Mouse (Mus musculus): ENCODE measurements at regions not wholly inside any gene's neighbourhood (a gene's known extent, or its start where the extent isn't known, plus 50 kb on each side); places are given as distances from the start of the nearest gene placed in this dataset.
"Not testable (repeated sequence)": the region's sequence is repeated elsewhere in the genome, so short reads cannot be mapped to it uniquely, and the experiment has no call there.

GRCm38 (mm10) chr16:29754579-29755199 is 175.6 kb downstream of the Opa1 start:
- Histone ChIP-seq H3K4me2 (ENCODE audit: low read length) (no peak overlapping the region), H3K9ac (ENCODE audit: low read depth, low read length) (no peak overlapping the region), H3K36me3 (ENCODE audit: insufficient read depth, low read length) (no peaks in the 10 kb centered on the region), H3K27ac (no peak overlapping the region), H3K9me3 (replicated peaks; ENCODE audit: low read length) (no peaks in the 10 kb centered on the region), H3K4me1 (replicated peaks; ENCODE audit: insufficient read depth, low read length) (0 out of 2 replicates have a peak, but pooled peaks cover 7% of the 10 kb centered on the region), H3K4me3 (replicated peaks; ENCODE audit: low read depth, low read length) (no peak overlapping the region), H3K27me3 (ENCODE audit: insufficient read depth, low read length) (no peaks in the 10 kb centered on the region)
- ATAC-seq (replicated peaks; ENCODE audit: low FRiP score, low read depth) (no peak; the same call in 1 of the 2 replicates), DNase-seq (ENCODE audit: low spot score) (no peak)
- no peak for TF ChIP-seq CTCF (IDR thresholded peaks at IDR 0.05; ENCODE audit: low read depth)
- WGBS, result 47% methylated on average over 8 of the region's 8 CpGs

- H3K4me3 ChIP-seq (replicated peaks; ENCODE audit: low read depth, low read length), result no peak overlapping the region
- 0 out of 2 replicates have a peak, but pooled peaks cover 7% of the 10 kb centered on the region for H3K4me1 ChIP-seq (replicated peaks; ENCODE audit: insufficient read depth, low read length)
- ATAC-seq (replicated peaks; ENCODE audit: low FRiP score, low read depth) (no peak), DNase-seq (ENCODE audit: low spot score) (no peak)
- WGBS, result 53% methylated on average over 3 of the region's 3 CpGs
- H3K27ac ChIP-seq, result no peak overlapping the region
- no peak overlapping the region for H3K9ac ChIP-seq (ENCODE audit: low read depth, low read length)
- no peaks in the 10 kb centered on the region for H3K36me3 ChIP-seq (ENCODE audit: insufficient read depth, low read length)
- no peaks in the 10 kb centered on the region for H3K27me3 ChIP-seq (ENCODE audit: insufficient read depth, low read length)
- no peak overlapping the region for H3K4me2 ChIP-seq (ENCODE audit: low read length)
- TF ChIP-seq CTCF (IDR thresholded peaks at IDR 0.05; ENCODE audit: low read depth), result no peak
- no peaks in the 10 kb centered on the region for H3K9me3 ChIP-seq (replicated peaks; ENCODE audit: low read length)
Observed at GRCm38 (mm10) chr16:29758246-29758645, 179.1 kb downstream of the Opa1 start.

GRCm38 (mm10) chr16:29759416-29759815 is 180.3 kb downstream of the Opa1 start:
- 91% methylated on average over 3 of the region's 3 CpGs for WGBS
- no peak for DNase-seq (ENCODE audit: low spot score)
- Histone ChIP-seq H3K36me3 (ENCODE audit: insufficient read depth, low read length) (no peaks in the 10 kb centered on the region), H3K27ac (no peak overlapping the region), H3K4me3 (replicated peaks; ENCODE audit: low read depth, low read length) (no peak overlapping the region), H3K9me3 (replicated peaks; ENCODE audit: low read length) (no peaks in the 10 kb centered on the region), H3K27me3 (ENCODE audit: insufficient read depth, low read length) (no peaks in the 10 kb centered on the region), H3K9ac (ENCODE audit: low read depth, low read length) (no peak overlapping the region), H3K4me2 (ENCODE audit: low read length) (no peak overlapping the region), H3K4me1 (replicated peaks; ENCODE audit: insufficient read depth, low read length) (0 out of 2 replicates have a peak, but pooled peaks cover 7% of the 10 kb centered on the region)
- TF ChIP-seq CTCF (IDR thresholded peaks at IDR 0.05; ENCODE audit: low read depth), result no peak
- no peak for ATAC-seq (replicated peaks; ENCODE audit: low FRiP score, low read depth)

- H3K9ac ChIP-seq (ENCODE audit: low read depth, low read length), result no peak overlapping the region
- 96% methylated on average over 4 of the region's 4 CpGs for WGBS
- no peak for ATAC-seq (replicated peaks; ENCODE audit: low FRiP score, low read depth)
- no peaks in the 10 kb centered on the region for H3K27me3 ChIP-seq (ENCODE audit: insufficient read depth, low read length)
- 0 out of 2 replicates have a peak, but pooled peaks cover 4% of the 10 kb centered on the region for H3K9me3 ChIP-seq (replicated peaks; ENCODE audit: low read length)
- 0 out of 2 replicates have a peak, but pooled peaks cover 7% of the 10 kb centered on the region for H3K4me1 ChIP-seq (replicated peaks; ENCODE audit: insufficient read depth, low read length)
- no peaks in the 10 kb centered on the region for H3K36me3 ChIP-seq (ENCODE audit: insufficient read depth, low read length)
- no peak overlapping the region for H3K4me3 ChIP-seq (replicated peaks; ENCODE audit: low read depth, low read length)
- H3K4me2 ChIP-seq (ENCODE audit: low read length), result no peak overlapping the region
- DNase-seq (ENCODE audit: low spot score), result no peak
- no peak for TF ChIP-seq CTCF (IDR thresholded peaks at IDR 0.05; ENCODE audit: low read depth)
- no peak overlapping the region for H3K27ac ChIP-seq
Observed at GRCm38 (mm10) chr16:29760627-29761026, 181.5 kb downstream of the Opa1 start.

DNA sequence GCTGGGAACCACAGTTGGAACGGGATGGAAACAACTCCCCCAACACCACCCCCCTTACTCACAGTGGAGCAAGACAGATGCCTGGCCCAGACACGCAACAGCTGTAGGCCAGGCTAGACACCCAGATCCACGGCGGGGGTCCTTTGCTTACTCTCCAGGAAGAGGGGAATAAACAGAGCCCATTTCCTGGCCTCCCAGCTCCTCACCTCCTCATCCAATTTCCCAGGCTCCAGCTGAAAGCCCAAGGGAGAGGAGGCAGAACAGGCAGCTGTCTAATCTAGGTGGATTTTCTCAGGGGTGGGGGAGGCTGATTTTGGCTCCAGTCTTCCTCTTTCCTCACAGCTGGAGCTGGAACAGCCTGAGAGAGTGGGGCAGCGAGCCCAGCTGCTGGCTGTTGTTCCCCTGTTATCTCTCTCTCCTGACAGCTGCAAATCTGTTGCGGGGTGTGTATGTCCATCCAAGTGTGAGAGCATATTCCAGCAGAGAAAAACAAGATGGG is 182.7 kb downstream of the Opa1 start:
- Histone ChIP-seq H3K4me3 (replicated peaks; ENCODE audit: low read depth, low read length) (no peak overlapping the region), H3K36me3 (ENCODE audit: insufficient read depth, low read length) (no peaks in the 10 kb centered on the region), H3K9me3 (replicated peaks; ENCODE audit: low read length) (0 out of 2 replicates have a peak, but pooled peaks cover 4% of the 10 kb centered on the region), H3K27me3 (ENCODE audit: insufficient read depth, low read length) (no peaks in the 10 kb centered on the region), H3K9ac (ENCODE audit: low read depth, low read length) (no peak overlapping the region), H3K4me2 (ENCODE audit: low read length) (no peak overlapping the region), H3K27ac (no peak overlapping the region), H3K4me1 (replicated peaks; ENCODE audit: insufficient read depth, low read length) (0 out of 2 replicates have a peak, but pooled peaks cover 7% of the 10 kb centered on the region)
- no peak for TF ChIP-seq CTCF (IDR thresholded peaks at IDR 0.05; ENCODE audit: low read depth)
- 17% methylated on average over 6 of the region's 6 CpGs for WGBS
- DNase-seq (ENCODE audit: low spot score) (peak; percentile 68), ATAC-seq (replicated peaks; ENCODE audit: low FRiP score, low read depth) (no peak; the same call in 1 of the 2 replicates)

GRCm38 (mm10) chr16:29764376-29764775 is 185.2 kb downstream of the Opa1 start:
- WGBS, result 84% methylated on average over 1 of the region's 1 CpGs
- Histone ChIP-seq H3K4me3 (replicated peaks; ENCODE audit: low read depth, low read length) (no peak overlapping the region), H3K9ac (ENCODE audit: low read depth, low read length) (no peak overlapping the region), H3K27me3 (ENCODE audit: insufficient read depth, low read length) (no peaks in the 10 kb centered on the region), H3K4me1 (replicated peaks; ENCODE audit: insufficient read depth, low read length) (no peaks in the 10 kb centered on the region), H3K9me3 (replicated peaks; ENCODE audit: low read length) (0 out of 2 replicates have a peak, but pooled peaks cover 4% of the 10 kb centered on the region), H3K27ac (no peak overlapping the region), H3K36me3 (ENCODE audit: insufficient read depth, low read length) (no peaks in the 10 kb centered on the region), H3K4me2 (ENCODE audit: low read length) (no peak overlapping the region)
- DNase-seq (ENCODE audit: low spot score), result no peak
- ATAC-seq (replicated peaks; ENCODE audit: low FRiP score, low read depth), result no peak
- no peak for TF ChIP-seq CTCF (IDR thresholded peaks at IDR 0.05; ENCODE audit: low read depth)

- H3K4me3 ChIP-seq (replicated peaks; ENCODE audit: low read depth, low read length); H3K4me2 ChIP-seq (ENCODE audit: low read length); H3K27ac ChIP-seq; DNase-seq (ENCODE audit: low spot score); H3K9ac ChIP-seq (ENCODE audit: low read depth, low read length); H3K27me3 ChIP-seq (ENCODE audit: insufficient read depth, low read length); H3K4me1 ChIP-seq (replicated peaks; ENCODE audit: insufficient read depth, low read length); ATAC-seq (replicated peaks; ENCODE audit: low FRiP score, low read depth); H3K9me3 ChIP-seq (replicated peaks; ENCODE audit: low read length); H3K36me3 ChIP-seq (ENCODE audit: insufficient read depth, low read length): not testable (repeated sequence)
- WGBS, result 98% methylated on average over 2 of the region's 3 CpGs
Observed at GRCm38 (mm10) chr16:29765801-29766200, 186.7 kb downstream of the Opa1 start.

Data from kidney, postnatal 0 days (tissue).